11 mouse cellular contexts compared by ENCODE assay signal in the genomic region with DNA sequence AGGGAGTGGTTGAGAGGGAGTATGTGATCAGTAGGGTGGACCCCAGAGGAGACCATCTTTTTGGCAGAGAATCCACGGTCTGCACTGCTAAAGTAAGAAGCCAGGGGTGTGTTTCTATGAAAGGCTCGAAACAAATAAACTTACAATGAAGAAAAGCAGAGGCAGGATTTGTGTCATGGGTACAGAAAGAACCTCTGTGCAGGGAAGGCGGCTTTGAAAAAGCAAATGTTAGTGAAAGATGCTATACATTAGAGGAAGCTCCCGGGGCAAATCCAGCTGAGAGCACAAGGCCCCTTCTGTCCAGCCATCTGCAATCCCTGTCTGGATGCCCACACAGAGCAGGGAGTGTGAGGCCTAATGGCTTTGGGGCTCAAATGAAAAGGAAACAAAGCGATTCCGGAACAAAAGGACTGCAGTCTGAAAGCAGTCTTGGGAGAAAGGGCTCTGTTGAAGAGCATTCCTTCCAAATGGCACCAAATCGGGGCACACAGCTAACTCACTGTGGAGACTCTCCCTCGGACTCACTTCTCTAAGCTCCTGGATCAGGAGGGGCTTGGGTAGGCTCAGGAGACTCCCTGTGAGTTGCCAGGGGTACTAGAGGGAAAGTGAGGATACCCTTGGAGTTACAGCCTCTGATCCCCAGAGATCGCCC.
DNase-seq lines count a peak whose midpoint lies in the region; ATAC-seq and TF ChIP-seq lines count a peak whose summit lies in the region.
"Had no signal": no experiment of that assay in that cellular context is flagged by ENCODE, and none has a peak within 500 bp of the region (broad histone marks: within the 10 kb centered on the region; RNA-seq: fewer than 3 reads in every experiment).

No protein-coding gene starts in this region.

- in situ Hi-C loops in ES-E14 (cut with MboI; ENCODE audit: low sequenced_read_pairs in 2 of 2, unreplicated experiment in 2 of 2) = no loop called here

- H3K9me3 ChIP-seq in ES-E14 (ENCODE audit: control insufficient read depth, insufficient read depth, low read depth, low read length) = no peaks in the 10 kb centered on the region
- H3K9me3 ChIP-seq in forebrain, postnatal 0 days (ENCODE audit: low read length) = no peaks in the 10 kb centered on the region
- H3K9me3 ChIP-seq in midbrain, embryonic 10.5 days (replicated peaks) = peaks cover 6% of the 10 kb centered on the region
- H3K9me3 ChIP-seq in kidney, embryonic 14.5 days (ENCODE audit: control insufficient read depth, low read length) = peaks cover 3% of the 10 kb centered on the region; the same call in 1 of the 2 replicates
- H3K9me3 ChIP-seq: kidney, embryonic 15.5 days had no signal

- no peak overlapping the region for H3K9ac ChIP-seq in ES-E14 (ENCODE audit: insufficient read depth, low read depth, low read length, poor library complexity, severe bottlenecking)
- no peak overlapping the region for H3K9ac ChIP-seq in forebrain, postnatal 0 days
- H3K9ac ChIP-seq in kidney, embryonic 14.5 days (ENCODE audit: low read depth, low read length) = no peak overlapping the region
- H3K9ac ChIP-seq: kidney, embryonic 15.5 days had no signal

- WGBS in forebrain, postnatal 0 days = 12% methylated on average over 9 of the region's 9 CpGs
- 21% methylated on average over 9 of the region's 9 CpGs for WGBS in midbrain, embryonic 10.5 days
- 58% methylated on average over 9 of the region's 9 CpGs for WGBS in kidney, embryonic 14.5 days

- H3K4me3 ChIP-seq in ES-E14 (ENCODE audit: insufficient read depth in 1 of 2, low read depth in 1 of 2, low read length in 2 of 2, poor library complexity in 1 of 2, severe bottlenecking in 1 of 2) = 0 out of 4 replicates have a peak overlapping the region, but pooled peaks of 1 of the 2 experiments have one; percentile 27
- no peak overlapping the region for H3K4me3 ChIP-seq in forebrain, postnatal 0 days (ENCODE audit: low read depth, low read length)
- H3K4me3 ChIP-seq in midbrain, embryonic 10.5 days = no peak overlapping the region
- H3K4me3 ChIP-seq in kidney, embryonic 14.5 days (ENCODE audit: low read length) = no peak overlapping the region
- H3K4me3 ChIP-seq: erythroblast, embryonic 14.5 days; kidney, embryonic 15.5 days had no signal

- H3K27me3 ChIP-seq in forebrain, postnatal 0 days (ENCODE audit: insufficient read depth, low read length) = no peaks in the 10 kb centered on the region
- H3K27me3 ChIP-seq in midbrain, embryonic 10.5 days (ENCODE audit: low read depth, poor library complexity, severe bottlenecking) = no peaks in the 10 kb centered on the region
- H3K27me3 ChIP-seq in kidney, embryonic 14.5 days (ENCODE audit: control insufficient read depth, insufficient read depth, low read length) = no peaks in the 10 kb centered on the region
- H3K27me3 ChIP-seq: kidney, embryonic 15.5 days had no signal

- H3K4me2 ChIP-seq in forebrain, postnatal 0 days (ENCODE audit: low read depth) = no peak overlapping the region
- H3K4me2 ChIP-seq in kidney, embryonic 14.5 days (replicated peaks; ENCODE audit: low read depth, low read length) = no peak overlapping the region
- H3K4me2 ChIP-seq: kidney, embryonic 15.5 days had no signal

- no peak for TF ChIP-seq CTCF in forebrain, postnatal 0 days (IDR thresholded peaks at IDR 0.05; ENCODE audit: low read depth)

- H3K27ac ChIP-seq in ES-E14 (ENCODE audit: insufficient read depth, low read depth, low read length, poor library complexity, severe bottlenecking) = peak overlapping the region; percentile 84
- no peak overlapping the region for H3K27ac ChIP-seq in forebrain, postnatal 0 days (ENCODE audit: low read depth, low read length)
- peak overlapping the region; percentile 90 for H3K27ac ChIP-seq in midbrain, embryonic 10.5 days (replicated peaks)
- no peak overlapping the region for H3K27ac ChIP-seq in kidney, embryonic 14.5 days (ENCODE audit: low read depth, low read length)
- H3K27ac ChIP-seq: kidney, embryonic 15.5 days had no signal

- peaks cover 3 to 18% of the 10 kb centered on the region in 2 experiments; a peak in 3 of 4 replicates for H3K4me1 ChIP-seq in ES-E14 (ENCODE audit: control insufficient read depth in 2 of 2, insufficient read depth in 2 of 2, low read length in 2 of 2, poor library complexity in 1 of 2)
- peaks cover 6% of the 10 kb centered on the region; the same call in 1 of the 2 replicates for H3K4me1 ChIP-seq in forebrain, postnatal 0 days (ENCODE audit: insufficient read depth)
- H3K4me1 ChIP-seq in midbrain, embryonic 10.5 days = peaks cover 33% of the 10 kb centered on the region
- H3K4me1 ChIP-seq in kidney, embryonic 14.5 days (ENCODE audit: control insufficient read depth, insufficient read depth, low read length) = no peaks in the 10 kb centered on the region

- H3K36me3 ChIP-seq in ES-E14 (ENCODE audit: control insufficient read depth, insufficient read depth, low read length, poor library complexity, severe bottlenecking) = no peaks in the 10 kb centered on the region
- H3K36me3 ChIP-seq in forebrain, postnatal 0 days (ENCODE audit: insufficient read depth) = no peaks in the 10 kb centered on the region
- H3K36me3 ChIP-seq in midbrain, embryonic 10.5 days = no peaks in the 10 kb centered on the region
- no peaks in the 10 kb centered on the region for H3K36me3 ChIP-seq in kidney, embryonic 14.5 days (ENCODE audit: control insufficient read depth, insufficient read depth, low read length)
- H3K36me3 ChIP-seq: kidney, embryonic 15.5 days had no signal

- intact Hi-C loops in gastrocnemius, postnatal 14 days (cut with DNase I; ENCODE audit: low total_unique reads) = no loop called here

- peak; percentile 33 for DNase-seq in ES-E14 (ENCODE audit: low read depth, low spot score)
- DNase-seq in cerebellum, adult 9-10 months = peak; percentile 57
- DNase-seq in forebrain, postnatal 0 days = peak; percentile 59
- DNase-seq in midbrain, embryonic 10.5 days (ENCODE audit: low spot score) = peak; percentile 56
- DNase-seq in lung, adult 18-20 months = no peak
- no peak for DNase-seq in heart, postnatal 4 days
- DNase-seq in gastrocnemius, postnatal 14 days = no peak
- DNase-seq: thymus, postnatal 14 days had no signal

- peak; percentile 83 for ATAC-seq in forebrain, postnatal 0 days
- ATAC-seq in kidney, embryonic 14.5 days (ENCODE audit: low FRiP score, low TSS enrichment) = no peak

TF ChIP-seq in ES-E14, 5 proteins besides CTCF, POLR2A, EP300 and RAD21:
- no peak for TF ChIP-seq MAFK (IDR thresholded peaks at IDR 0.05; ENCODE audit: insufficient read depth, low read depth, low read length)

Comparison
In these comparisons a context has a peak if more than half of its experiments do, and no peak if none do; other contexts are left out.
1. DNase-seq: peak in ES-E14 (single experiment), cerebellum, adult 9-10 months (single experiment), forebrain, postnatal 0 days (single experiment) and midbrain, embryonic 10.5 days (single experiment); none in lung, adult 18-20 months (0 of 2), heart, postnatal 4 days (single experiment) and gastrocnemius, postnatal 14 days (single experiment).
2. H3K27ac ChIP-seq: peak in ES-E14 (single experiment) and midbrain, embryonic 10.5 days (single experiment); none in forebrain, postnatal 0 days (single experiment) and kidney, embryonic 14.5 days (single experiment).